Mouse (Mus musculus) thymus, postnatal 14 days (tissue): ENCODE results near the gene Cped1.
A peak's percentile ranks its signal among the peaks of the same experiment; 100 is the strongest.

Experiments used
- DNase-seq: peaks from one replicate; pipeline ENCODE4 v3.0.0; 2021

Gene Cped1

DNA sequence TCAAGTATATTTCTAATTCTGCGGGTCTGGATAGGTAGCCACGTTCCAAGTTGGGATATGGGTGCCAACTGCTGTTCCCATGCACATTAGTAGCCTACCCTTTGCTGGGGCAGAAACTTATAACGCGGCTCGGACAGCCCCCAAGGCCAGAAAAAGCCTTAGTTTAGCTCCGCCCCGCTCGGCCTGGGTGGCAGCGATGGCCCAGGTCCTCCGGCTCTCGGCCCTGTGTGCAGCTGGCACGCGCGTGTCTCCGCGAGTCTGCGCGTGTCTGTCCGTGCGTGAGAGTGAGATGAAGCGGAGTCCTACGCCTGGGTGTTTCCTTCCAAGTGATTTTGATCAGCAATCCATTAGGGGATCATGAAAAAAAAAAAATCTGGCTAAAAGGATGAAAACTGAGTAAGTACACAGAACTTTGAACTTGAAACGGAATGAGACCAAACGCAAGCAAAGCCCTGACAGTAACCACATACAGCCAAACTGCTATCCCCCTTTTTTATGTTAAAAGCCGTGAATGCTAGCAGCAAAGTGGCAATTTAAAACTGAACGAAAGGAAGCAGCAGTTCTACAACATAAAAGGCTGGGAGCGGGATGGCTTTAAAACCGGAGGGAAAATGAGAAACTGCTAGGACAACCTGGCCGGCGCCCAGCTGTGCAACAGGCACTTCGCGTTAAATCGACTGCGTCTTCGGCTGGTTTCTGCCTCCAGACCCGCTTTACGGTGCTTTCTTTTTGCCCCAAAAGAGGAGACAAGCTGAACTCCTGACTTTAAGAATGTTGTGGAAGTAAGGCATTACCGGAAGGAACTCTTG lies at the start of gene Cped1:
TSS of gene Cped1 (plus strand) at position 185 of the 809 bp plus-strand sequence.
- no peak for DNase-seq

DNA sequence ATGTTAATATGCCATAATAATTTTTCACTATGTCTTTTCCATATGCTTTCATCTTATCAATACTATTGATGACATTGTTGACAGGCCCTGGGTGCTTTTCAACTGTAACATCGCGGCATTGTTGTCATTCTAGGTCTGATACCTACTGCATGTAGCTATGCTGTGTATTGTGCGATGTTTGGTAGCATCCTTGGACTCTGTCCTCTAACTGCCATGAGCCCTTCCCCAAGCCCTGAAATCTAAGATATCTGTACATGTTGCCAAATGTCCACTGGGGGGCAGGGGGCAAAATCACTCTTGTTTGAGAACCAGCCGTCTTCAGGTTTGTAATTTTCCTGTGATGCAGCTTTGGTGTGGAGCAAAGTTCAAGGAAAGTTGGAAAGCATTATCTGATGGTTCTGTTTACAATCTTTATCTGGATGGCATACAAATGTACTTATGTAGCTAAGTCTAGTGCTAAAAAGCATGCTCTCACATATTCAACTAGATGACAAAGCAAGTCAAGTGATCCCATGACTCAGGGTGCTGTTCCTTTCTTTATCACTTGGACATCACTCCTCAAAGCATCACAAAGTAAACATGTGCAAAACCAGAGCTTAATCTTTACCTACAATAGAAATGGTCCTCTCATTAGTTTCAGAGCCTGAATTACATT lies 47.6 kb upstream of the Cped1 start:
- DNase-seq = no peak

DNA sequence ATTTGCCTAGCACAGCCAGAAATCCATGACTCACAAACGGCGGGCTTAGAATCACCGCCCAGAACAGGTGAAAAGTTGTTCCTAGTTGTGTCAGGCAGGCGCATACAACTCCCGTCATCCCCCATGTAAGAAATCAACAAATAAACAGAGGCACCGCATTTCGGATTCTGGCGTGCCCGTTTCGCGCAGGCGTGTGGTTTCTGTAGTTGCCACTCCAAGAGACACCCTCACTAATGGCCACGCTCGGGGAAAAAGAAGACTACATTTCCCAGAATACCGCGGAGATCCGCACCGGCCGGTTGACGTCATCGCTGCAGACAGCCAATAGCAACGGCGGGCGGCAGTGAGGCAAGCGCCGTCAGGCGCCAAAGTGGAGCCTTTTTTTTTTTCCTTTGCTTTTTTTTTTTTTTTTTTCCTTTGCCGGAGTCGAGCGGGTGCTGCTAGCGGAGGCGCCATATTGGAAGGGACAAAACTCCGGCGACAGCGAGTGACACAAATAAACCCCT lies 36.4 kb upstream of the Cped1 start, which contains the start of gene Ing3:
TSS of gene Ing3 (plus strand) at position 346 of the 506 bp plus-strand sequence.
- DNase-seq = peak; percentile 97

DNA sequence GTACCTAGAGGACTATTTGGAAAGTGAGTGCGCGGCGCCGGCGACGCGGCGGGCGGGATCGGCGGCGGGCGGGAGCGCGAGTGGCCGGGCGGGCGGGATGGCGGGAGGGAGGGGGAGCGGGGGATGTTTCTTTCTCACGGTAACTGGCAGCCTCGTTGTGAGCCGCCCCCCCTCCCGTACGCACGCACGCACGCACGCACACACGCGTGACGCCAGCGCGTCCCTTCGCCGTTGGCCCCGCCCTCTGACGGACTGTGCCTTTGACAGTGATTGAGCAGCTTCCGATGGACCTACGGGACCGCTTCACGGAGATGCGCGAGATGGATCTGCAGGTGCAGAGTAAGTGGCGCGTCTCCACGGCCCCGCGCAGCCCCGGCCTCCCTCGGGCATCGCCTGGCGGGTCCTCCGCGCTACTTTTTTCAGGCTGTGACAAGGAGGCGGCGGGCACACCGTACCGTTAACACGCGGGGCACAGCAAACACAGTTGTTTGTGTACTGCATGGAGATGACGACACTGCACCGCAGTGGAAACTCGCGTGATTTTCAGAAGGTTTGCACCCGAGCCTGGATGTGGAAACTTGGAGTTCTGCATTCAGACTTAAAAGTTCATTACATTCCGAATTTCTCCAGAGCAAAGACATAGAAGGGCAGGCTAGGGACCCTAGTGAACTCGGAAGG lies 35.8 kb upstream of the Cped1 start:
- DNase-seq = peak; percentile 99

DNA sequence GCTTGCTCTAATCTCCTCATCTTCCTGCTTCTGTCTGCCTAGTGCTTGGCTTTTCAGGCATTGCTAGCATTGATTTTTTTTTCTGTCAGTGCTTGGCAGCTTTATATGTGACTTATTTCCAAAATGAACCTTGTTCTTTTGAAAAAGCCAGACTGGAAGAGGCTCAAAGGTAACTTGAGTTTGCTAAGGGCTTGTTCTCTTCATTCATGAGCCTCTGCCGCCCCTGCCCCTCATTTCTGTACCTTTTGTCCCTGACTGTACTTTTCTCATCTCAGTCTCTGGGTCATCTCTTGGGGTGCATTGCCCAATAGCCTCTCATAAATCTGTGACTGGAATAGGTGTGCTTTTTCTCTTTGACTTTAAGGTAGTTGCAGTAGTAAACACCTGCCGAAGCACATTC lies 35.0 kb upstream of the Cped1 start:
- no peak for DNase-seq

DNA sequence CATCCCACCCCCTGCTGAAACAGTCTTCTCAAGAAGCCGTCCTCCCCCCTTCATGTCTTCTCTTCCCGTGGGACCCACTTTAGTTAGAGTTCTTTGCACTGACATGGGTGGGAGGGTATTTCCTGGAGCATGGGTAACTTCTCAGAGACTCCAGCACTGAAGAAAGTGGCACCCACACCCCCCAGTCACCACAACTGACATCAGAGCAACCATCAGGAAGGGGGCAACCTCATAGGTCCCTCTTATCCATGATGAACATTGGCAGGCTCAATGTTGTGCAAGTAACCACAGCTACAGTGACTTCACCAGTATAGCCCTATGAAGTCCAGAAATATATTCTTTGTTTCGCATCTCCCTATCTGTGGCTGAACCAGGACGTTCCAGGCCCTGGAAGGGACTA lies 30.2 kb upstream of the Cped1 start:
- no peak for DNase-seq

DNA sequence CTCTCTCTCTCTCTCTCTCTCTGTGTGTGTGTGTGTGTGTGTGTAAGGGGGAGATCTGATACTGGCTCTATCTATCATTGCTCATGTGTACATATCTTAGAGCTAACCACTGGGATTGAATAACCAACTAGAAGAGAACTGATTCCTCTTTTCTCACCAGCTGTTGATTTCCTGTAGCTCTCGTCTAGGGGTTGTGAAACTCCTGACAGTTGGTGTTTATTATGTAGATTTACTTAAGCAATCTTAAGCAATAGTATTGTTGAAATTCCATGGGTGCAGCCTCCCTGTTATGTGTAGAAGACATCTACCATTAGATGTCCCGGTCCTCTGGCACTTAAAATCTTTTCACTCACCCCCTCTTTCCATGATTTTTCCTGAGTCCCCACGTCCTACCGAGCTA lies 26.8 kb upstream of the Cped1 start:
- no peak for DNase-seq

DNA sequence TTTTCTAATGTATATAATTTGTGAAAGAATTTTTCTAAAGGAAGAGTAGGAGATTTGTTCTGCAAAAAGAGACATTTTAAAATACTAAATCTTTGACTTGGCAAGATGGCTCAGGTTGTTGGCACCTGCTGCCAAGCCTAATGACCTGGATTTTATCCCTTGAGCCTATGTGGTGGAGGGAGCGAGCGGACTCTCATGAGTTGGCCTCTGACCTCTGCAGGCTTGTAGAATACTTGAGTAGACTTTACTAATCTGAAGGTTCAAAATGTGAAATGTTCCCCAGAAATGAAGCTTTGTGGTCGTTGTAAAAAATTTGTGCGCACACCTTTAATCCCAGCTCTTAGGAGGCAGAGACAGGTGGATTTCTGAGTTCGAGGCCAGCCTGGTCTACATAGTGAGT lies 25.8 kb upstream of the Cped1 start:
- DNase-seq = no peak

DNA sequence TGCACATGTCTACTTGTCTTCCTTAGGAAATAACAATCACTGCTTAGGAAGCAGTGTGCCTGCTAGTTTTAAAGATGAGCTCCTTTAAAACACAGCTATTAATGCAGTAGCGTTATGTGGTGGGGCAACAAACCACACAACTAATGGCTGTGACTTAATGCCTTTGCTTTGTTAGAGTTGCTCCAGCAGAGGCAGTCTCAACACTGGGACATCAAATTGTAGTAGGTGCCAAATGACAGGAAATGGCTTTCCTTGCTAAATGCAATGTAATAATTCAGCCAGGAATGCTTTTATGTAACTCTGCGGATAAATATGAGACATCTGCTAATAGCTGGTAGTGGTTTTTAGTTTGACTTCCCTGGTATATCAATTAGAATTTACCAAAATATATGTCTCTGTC lies 8.2 kb upstream of the Cped1 start:
- no peak for DNase-seq

DNA sequence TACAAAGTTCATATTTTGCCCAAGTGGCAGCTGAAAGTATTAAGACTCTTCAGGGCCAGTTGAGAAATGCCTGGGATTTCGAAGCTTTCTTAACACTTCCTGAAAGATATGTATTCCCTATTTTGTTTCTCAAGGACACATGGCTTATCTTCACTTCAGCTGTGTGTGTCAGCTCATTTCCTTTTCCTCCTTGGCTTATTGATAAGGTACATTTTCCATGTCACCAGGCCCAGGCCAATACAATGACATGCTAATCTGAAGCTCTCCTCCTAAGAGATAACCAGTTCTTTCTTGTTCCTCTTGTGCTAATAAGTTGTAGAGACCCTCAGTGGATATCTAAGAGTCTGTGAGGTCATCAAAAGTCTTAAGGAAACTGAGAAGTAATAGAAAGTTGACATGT lies 4.6 kb upstream of the Cped1 start:
- no peak for DNase-seq

DNA sequence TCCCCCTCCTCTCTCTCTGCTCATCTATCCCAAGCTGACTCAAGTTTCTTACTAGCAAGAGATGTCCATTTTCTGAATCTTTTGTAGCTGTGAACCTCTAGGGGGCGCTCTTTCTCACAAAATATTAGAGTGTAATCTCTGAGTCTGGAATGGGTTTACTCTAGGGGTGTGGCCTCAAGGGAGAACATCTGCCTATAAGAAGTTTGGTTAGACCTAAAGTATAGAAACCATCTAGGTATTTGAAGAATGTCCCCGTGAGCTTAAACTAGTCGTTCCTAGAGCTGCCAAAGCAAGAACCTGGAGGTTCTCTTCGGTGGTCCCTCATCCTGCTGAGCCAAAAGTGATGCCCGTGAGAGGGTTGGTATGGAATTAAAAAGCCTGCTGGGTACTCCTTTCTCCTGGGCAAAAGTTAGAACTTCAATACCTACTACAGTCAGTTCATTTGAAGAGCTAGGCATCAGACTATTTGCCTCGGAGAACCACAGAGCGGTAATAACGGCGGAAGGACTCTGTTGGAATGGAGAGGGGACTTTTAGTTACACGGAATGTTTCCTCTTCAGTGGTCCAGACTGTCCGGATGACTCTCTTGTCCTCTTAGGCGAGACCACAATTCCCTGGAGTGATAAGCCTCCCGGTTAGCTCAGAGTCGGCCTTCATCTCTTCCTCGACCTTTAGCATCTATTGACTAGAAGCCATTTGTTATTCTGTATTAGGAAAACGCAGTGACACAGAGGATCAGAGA lies 555 bp upstream of the Cped1 start:
- peak; percentile 45 for DNase-seq

DNA sequence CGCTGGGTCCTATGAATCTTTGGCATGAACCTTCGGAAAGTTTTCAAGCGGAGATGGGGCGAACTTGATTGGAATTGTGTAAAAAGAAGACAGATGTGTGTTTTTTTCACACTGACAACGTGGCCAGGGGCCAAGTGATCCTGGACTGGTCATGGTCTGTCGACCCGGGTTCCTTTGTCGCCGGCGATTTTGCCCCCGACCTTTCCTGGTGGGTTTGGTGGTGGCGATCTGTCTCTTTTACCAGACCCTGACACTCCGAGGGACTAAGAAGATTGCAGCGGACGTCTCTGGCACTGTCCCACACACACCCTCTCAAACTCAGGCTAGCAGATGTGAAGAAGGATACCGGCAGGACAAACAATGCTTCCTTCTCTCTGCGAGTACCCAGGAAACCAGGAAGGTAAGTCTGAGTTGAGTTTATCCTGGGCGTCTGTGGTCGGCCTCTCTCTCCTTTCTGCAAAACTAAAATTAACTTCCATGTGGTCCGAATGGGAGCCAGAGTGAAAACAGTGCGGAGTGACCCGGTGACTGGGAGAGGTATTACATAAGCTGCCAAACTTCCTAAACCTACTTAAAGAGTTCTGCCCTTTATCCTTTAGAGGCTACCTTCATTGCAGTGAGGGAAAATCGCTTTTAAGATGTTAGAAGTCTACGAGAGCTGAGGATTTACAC lies 1.1 kb downstream of the Cped1 start:
- no peak for DNase-seq

DNA sequence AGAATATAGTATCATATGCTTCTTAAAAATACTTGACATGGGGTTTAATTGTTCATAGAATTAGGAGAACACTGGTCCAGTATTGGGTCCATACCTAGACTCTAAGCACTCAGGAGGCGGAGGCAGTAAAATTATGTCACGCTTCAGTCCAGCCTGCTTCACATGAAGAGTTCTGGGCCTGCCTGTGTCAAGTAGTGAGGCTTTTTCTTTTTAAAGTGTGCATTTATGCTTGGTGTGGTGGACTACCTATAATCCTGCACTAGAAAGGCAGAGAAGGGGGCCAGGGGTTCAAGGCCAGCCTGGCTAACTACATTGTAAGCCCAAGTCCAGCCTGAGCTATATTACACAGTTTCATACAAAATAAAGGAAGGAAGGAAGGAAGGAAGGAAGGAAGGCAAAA lies 1.8 kb downstream of the Cped1 start:
- no peak for DNase-seq

DNA sequence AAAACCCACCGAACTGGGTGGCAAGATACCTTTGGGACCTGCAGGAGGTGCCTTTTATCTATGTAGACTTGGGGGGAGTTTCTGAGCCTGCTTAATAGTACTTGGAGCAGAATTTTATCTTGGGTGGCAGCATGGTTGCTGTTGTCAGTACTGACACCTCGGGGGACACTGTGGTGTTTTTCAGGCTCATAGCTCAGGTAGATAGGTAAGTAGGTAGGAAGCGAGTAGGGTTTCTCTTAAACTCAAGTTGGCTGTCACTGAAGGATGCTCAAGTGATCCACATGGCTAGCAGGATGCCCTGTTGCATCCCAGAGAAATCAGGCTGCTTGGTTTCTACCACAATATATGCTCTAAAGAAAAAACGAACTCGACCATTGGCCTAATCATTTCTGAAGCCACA lies 2.6 kb downstream of the Cped1 start:
- no peak for DNase-seq

DNA sequence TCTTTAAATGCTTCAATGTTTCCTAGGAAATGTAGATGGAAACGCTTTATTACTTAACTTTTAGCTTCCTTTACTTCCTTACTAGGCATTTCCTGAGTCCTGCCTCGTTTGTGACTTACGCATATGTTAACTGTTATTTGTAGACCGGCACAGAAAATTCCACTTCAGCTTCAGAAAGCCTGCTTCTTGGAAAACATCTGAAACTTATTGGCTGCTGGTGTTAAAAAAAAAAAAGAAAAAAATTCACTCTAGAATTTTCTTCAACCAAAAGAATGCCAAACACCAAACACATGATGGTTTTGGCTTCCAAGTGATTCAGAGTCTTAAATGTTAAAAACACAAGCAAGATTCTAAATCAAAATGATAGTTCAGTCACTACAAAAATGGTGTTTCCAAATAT lies 3.4 kb downstream of the Cped1 start:
- no peak for DNase-seq

DNA sequence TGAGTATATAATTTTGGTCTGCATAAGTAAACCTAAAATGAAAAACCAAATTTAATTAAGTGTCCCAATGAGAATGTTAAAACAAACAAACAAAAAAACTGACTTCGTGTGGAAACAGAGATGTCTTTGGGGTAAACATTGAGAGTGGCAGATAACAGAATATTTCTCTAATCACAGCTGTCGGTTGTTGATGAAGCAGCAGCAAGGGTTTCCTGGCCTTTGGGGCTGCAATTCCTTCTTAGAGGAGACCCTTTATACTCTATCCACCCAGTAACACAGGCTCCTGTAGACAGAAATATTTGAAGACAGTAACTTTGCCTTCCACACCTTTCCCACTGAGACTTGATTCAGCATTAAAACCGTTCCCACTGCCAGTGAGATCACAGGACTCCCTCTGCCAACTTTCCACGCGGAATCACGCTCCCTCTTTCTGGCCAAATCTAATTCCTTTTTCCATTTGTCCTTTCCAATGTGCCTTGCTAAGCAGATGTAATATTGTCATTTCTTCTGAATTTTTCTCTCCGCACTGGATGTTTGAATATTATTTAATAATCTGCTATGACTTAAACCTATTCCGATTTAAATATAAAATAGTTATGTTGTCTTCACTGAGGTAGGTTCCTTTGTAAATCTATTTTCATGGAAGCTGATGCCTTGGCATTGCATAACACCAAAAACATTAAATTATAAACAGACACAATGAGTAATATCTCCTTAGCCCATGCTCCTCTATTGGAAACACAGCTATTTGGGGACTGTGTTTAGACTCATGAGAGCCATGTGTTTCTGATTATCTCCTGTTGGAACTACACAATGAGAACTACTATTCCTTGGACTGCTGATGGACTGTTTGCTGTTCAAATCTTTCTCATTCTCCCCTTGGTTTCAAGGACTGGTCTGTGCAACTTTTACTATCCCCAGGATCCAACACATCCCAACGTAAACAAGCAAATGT lies 4.7 kb downstream of the Cped1 start:
- no peak for DNase-seq

DNA sequence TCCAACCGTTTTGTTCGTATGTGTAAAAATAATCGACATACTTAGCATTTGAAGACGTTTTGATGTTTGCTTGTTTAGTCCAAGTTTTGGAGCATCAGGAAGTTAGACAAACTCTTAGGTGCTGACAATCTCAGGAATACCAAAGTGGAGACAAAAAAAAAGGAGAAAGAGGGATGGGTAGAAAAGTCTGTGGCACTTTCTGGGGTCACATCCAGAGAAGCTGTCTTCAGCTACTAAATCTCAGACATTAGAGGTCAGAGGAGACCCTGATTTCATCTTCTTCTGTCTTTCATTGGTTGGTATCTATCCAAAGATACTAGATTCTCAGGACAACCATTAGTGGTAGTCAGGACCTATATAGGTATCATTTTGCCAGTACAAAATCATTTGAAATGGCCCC lies 5.4 kb downstream of the Cped1 start:
- DNase-seq = no peak

DNA sequence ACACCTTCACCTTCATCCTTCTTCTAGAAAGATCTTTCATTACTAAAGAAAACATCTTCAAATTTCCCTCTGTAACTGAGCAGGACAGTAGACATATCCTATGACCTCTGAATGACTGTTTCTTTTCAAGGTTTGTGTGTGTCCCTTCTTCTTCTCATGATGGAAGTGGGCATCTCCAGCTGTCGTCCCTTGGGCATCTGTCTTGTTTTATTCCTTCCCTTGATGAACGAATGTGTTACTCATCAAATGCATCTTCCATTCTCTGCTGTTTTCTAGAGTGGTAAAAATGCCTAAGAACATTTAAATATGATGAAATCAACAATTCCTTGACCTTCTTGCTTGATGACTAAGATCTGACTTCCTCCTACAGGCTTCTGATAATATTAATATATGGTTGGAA lies 7.4 kb downstream of the Cped1 start:
- DNase-seq = no peak

DNA sequence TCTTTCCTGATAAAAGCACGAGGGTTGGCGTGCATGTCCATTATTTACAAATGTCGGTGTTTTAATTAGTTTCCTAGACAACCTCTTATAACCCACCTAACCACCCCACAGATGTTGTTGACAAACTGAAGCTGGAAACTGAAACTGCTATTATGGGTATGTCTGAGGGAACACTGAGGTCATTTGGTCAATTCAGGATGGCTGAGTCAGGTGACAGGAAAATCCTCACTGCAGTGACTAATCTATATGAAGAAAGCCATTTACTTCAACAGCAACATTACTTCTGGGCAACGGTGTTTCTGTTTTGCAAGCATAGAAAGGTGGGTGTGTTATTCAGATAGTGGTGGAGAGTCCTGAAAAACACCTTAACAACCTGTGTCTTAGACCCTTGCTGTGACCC lies 12.4 kb downstream of the Cped1 start:
- DNase-seq = no peak

DNA sequence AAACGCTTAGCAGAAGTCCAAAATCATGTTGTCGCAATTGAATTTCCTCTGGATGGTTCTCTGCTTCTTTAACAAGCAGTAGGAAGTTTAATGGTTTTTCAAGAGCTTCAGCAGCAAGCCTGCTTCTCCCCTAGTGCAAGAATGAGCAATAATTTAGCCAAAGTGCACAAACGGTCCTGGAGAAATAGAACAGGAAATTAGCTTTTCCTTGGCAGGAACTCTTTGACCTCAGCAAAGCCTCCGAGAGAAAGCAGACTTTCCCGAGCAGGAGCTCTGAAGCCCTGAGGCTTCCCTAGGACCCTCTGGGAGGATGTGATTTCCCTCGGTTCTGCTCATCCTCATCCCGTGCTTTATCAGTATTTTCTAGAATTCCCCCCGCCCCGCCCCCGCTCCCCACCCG lies 13.3 kb downstream of the Cped1 start:
- no peak for DNase-seq

DNA sequence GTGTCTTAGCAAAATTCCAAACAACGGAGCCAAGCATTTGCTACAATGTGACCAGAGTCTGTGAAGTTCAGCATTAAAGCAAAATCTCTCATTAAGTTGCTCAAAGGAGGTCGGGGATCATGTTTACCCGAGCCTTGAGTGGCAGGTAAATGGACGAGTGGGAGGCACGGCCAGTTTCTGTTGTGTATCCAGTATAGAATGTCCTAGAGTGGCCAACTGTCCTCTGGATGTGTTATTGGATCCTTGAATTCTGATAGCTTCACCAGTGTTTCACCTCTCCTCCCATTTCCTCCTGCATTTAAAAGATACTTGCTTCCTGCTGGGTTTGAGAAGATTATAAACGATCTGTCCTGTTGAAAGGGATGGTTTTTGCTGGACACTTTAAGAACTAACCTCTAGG lies 14.4 kb downstream of the Cped1 start:
- DNase-seq = no peak
